Mouse (Mus musculus) E14TG2a.4 (cell line): ENCODE results near the gene Cox8c.

Experiments used
- H3K27me3 ChIP-seq: 2 replicates; pipeline ENCODE4 v1.6.1; 2014; ENCODE audit warnings: low read length, control low read depth; ENCODE audit not compliant: insufficient read depth
- H3K36me3 ChIP-seq: 2 replicates; pipeline ENCODE4 v1.6.1; 2014; ENCODE audit warnings: low read length, control low read depth; ENCODE audit not compliant: insufficient read depth
- H3K4me1 ChIP-seq: replicated peaks from 2 replicates; pipeline ENCODE4 v1.6.1; 2014; ENCODE audit warnings: low read depth, low read length, control low read depth
- H3K4me3 ChIP-seq: replicated peaks from 2 replicates; pipeline ENCODE4 v1.5.1; 2014; ENCODE audit warnings: mild to moderate bottlenecking, low read length
- H3K9me3 ChIP-seq: 2 replicates; pipeline ENCODE4 v1.6.1; 2014; ENCODE audit warnings: low read length, control low read depth
- CTCF ChIP-seq: conservative IDR thresholded peaks from 2 replicates; pipeline ENCODE4 v1.5.1; 2014; ENCODE audit warnings: low read length
- NANOG ChIP-seq: IDR thresholded peaks from 2 replicates; pipeline ENCODE4 v1.6.1; 2014; ENCODE audit warnings: borderline replicate concordance, low read length, mixed read lengths
- POU5F1 ChIP-seq: IDR thresholded peaks from 2 replicates; pipeline ENCODE4 v1.6.1; 2014; ENCODE audit warnings: low read length, borderline replicate concordance

Cox8c gene

GRCm38 (mm10) chr12:102887366-102887765 lies 11.8 kb upstream of the Cox8c start:
- Histone ChIP-seq H3K4me3 (no peak overlapping the region), H3K4me1 (peaks cover 23% of the 10 kb centered on the region), H3K36me3 (no peaks in the 10 kb centered on the region), H3K27me3 (peaks cover 6% of the 10 kb centered on the region; the same call in 1 of the 2 replicates), H3K9me3 (peaks cover 6% of the 10 kb centered on the region; the same call in 1 of the 2 replicates)
- TF ChIP-seq NANOG (no peak), CTCF (no peak), POU5F1 (no peak)

DNA sequence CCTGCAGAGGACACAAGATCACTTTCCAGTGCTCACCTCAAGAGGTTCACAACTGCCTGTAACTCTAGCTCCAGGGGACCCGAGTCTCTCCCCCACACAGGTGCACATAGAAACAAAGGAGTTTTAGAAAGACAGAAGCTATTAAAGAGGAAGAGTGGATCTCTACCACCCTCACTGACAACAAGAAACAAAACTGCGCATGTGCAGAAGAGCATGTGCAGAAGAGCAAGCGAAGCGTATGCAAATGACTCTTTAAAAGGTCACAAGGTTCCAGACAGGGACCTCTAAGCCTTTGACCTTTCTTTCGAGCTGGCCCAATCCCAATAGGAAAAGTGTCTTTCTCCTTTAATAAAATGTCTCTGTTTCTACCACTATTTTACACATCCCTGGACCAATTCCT lies 10.5 kb upstream of the Cox8c start:
- H3K9me3 ChIP-seq = peaks cover 6% of the 10 kb centered on the region; the same call in 1 of the 2 replicates
- peaks cover 23% of the 10 kb centered on the region for H3K4me1 ChIP-seq
- peaks cover 6% of the 10 kb centered on the region; the same call in 1 of the 2 replicates for H3K27me3 ChIP-seq
- no peaks in the 10 kb centered on the region for H3K36me3 ChIP-seq
- TF ChIP-seq CTCF = no peak
- TF ChIP-seq NANOG = no peak
- no peak for TF ChIP-seq POU5F1
- H3K4me3 ChIP-seq = no peak overlapping the region

DNA sequence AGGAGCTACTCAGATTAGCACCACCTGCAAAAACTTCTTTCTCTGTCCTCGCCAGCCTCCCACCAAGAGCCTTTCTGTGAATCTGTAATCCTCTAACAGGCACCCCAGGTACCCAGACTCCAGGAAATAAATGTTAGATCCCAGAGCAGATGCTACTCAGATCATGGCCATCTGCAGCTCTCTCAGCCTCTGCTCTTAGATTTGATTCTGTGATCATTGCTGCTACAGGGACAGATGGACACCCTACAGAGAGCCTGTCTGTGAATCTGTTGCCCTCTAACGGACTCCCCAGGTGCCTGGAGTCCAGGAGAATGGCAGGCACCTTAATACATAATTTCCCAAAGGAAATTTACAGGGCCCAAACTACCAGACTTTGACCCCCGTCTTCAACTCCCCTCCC lies 9.1 kb downstream of the Cox8c start:
- Histone ChIP-seq H3K4me1 (no peaks in the 10 kb centered on the region), H3K27me3 (peaks cover 7% of the 10 kb centered on the region), H3K9me3 (no peaks in the 10 kb centered on the region), H3K4me3 (no peak overlapping the region), H3K36me3 (no peaks in the 10 kb centered on the region)
- TF ChIP-seq CTCF = no peak
- no peak for TF ChIP-seq NANOG
- TF ChIP-seq POU5F1 = no peak

GRCm38 (mm10) chr12:102916073-102916472 lies 17.0 kb downstream of the Cox8c start:
- H3K27me3 ChIP-seq = peaks cover 3% of the 10 kb centered on the region; the same call in 1 of the 2 replicates
- H3K4me1 ChIP-seq = no peaks in the 10 kb centered on the region
- H3K36me3 ChIP-seq = no peaks in the 10 kb centered on the region
- no peak for TF ChIP-seq CTCF
- TF ChIP-seq NANOG = no peak
- TF ChIP-seq POU5F1 = no peak
- H3K4me3 ChIP-seq = no peak overlapping the region
- H3K9me3 ChIP-seq = no peaks in the 10 kb centered on the region

GRCm38 (mm10) chr12:102929764-102930163 lies 30.6 kb downstream of the Cox8c start:
- H3K4me1 ChIP-seq = peaks cover 12% of the 10 kb centered on the region
- TF ChIP-seq NANOG = no peak
- TF ChIP-seq CTCF = no peak
- TF ChIP-seq POU5F1 = no peak
- H3K4me3 ChIP-seq = no peak overlapping the region
- no peaks in the 10 kb centered on the region for H3K36me3 ChIP-seq
- peaks cover 28% of the 10 kb centered on the region for H3K27me3 ChIP-seq
- H3K9me3 ChIP-seq = 0 out of 2 replicates have a peak, but pooled peaks cover 2% of the 10 kb centered on the region

- Histone ChIP-seq H3K9me3 (no peaks in the 10 kb centered on the region), H3K4me1 (peaks cover 12% of the 10 kb centered on the region), H3K4me3 (no peak overlapping the region), H3K36me3 (no peaks in the 10 kb centered on the region), H3K27me3 (peaks cover 24% of the 10 kb centered on the region)
- TF ChIP-seq POU5F1 (no peak), NANOG (peak; percentile 60; the same call in 1 of the 2 replicates)
These were observed 31.2 kb downstream of the Cox8c start for GRCm38 (mm10) chr12:102930335-102930734.

DNA sequence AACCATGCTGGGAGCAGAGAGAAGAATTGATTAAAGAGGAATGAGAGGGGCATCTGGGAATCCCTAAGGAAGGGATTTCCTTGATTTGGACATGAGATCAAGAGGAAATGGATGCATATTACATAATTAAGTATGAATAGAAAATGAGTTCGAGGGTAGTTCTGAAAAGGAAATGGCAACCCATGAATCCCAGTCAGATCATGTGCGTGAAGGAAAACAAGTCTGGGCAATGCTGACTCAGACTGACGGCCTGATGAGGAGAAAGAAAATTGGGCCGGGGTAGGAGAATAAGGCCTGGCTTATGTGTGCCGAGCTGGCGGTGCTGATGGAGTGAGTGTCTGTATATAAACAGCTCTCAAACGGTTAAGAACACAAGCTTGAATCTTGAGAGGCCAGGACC lies 31.7 kb downstream of the Cox8c start:
- Histone ChIP-seq H3K4me3 (no peak overlapping the region), H3K36me3 (no peaks in the 10 kb centered on the region), H3K9me3 (no peaks in the 10 kb centered on the region), H3K4me1 (peaks cover 12% of the 10 kb centered on the region), H3K27me3 (peaks cover 21% of the 10 kb centered on the region)
- TF ChIP-seq POU5F1 (no peak), NANOG (no peak), CTCF (no peak)

- H3K9me3 ChIP-seq = no peaks in the 10 kb centered on the region
- H3K27me3 ChIP-seq = peaks cover 15% of the 10 kb centered on the region
- TF ChIP-seq CTCF = no peak
- no peak for TF ChIP-seq POU5F1
- TF ChIP-seq NANOG = no peak
- no peak overlapping the region for H3K4me3 ChIP-seq
- peaks cover 17% of the 10 kb centered on the region for H3K4me1 ChIP-seq
- H3K36me3 ChIP-seq = no peaks in the 10 kb centered on the region
These were observed 36.8 kb downstream of the Cox8c start for GRCm38 (mm10) chr12:102935892-102936291.

GRCm38 (mm10) chr12:102945571-102945970 lies 46.5 kb downstream of the Cox8c start:
- peaks cover 19% of the 10 kb centered on the region for H3K4me1 ChIP-seq
- TF ChIP-seq NANOG = no peak
- TF ChIP-seq POU5F1 = no peak
- no peak for TF ChIP-seq CTCF
- H3K9me3 ChIP-seq = no peaks in the 10 kb centered on the region

More at GRCm38 (mm10) chr12:102945571-102945970, 46.5 kb downstream of the Cox8c start:
- peaks cover 30% of the 10 kb centered on the region for H3K27me3 ChIP-seq
- no peak overlapping the region for H3K4me3 ChIP-seq
- H3K36me3 ChIP-seq = no peaks in the 10 kb centered on the region
